Mouse (Mus musculus): ENCODE results near the gene Hspa4. TPM values are rescaled to one million over a fixed set of nuclear protein-coding genes. Genes with fewer than 3 reads are reported as not detected.

The Hspa4 gene
- total RNA-seq (2023): 122 TPM

GRCm38 (mm10) chr11:53300330-53301166 lies at the start of gene Hspa4:
Hspa4 (minus strand) TSS chr11:53300457.

GRCm38 (mm10) chr11:53324512-53324968 lies 24.3 kb upstream of the Hspa4 start, which contains the start of gene Zcchc10:
Zcchc10 (plus strand) TSS chr11:53324679.

Other genes starting within 250 kb of the Hspa4 start
- gene Zcchc10, start 24.2 kb upstream of the Hspa4 start, total RNA-seq (2023): 24.2 TPM
- gene Aff4, start 50.4 kb upstream of the Hspa4 start, total RNA-seq (2023): 333 TPM
- not detected for gene Leap2, start 122.7 kb upstream of the Hspa4 start, total RNA-seq (2023)
- 136 TPM for gene Uqcrq, start 130.4 kb upstream of the Hspa4 start, total RNA-seq (2023)
- not detected for gene Gdf9, start 130.6 kb upstream of the Hspa4 start, total RNA-seq (2023)
- not detected for gene Gm10447, start 156.7 kb upstream of the Hspa4 start, total RNA-seq (2023)
- gene Shroom1, start 156.7 kb upstream of the Hspa4 start, total RNA-seq (2023): not detected
- gene Gm9837, start 170.0 kb upstream of the Hspa4 start, total RNA-seq (2023): not detected
- gene Gm9945, start 179.7 kb upstream of the Hspa4 start, total RNA-seq (2023): not detected
- gene Sowaha, start 179.8 kb upstream of the Hspa4 start, total RNA-seq (2023): 0.50 TPM
- 2.9 TPM for gene Sept8, start 218.8 kb upstream of the Hspa4 start, total RNA-seq (2023)